Mouse (Mus musculus): ENCODE results near the gene Mettl14.
"Not testable (repeated sequence)": the region's sequence is repeated elsewhere in the genome, so short reads cannot be mapped to it uniquely, and the experiment has no call there.

Mettl14 gene

GRCm38 (mm10) chr3:123369161-123369560, 16.7 kb downstream of the Mettl14 start:
- DNase-seq (ENCODE audit: extremely low read depth, insufficient read length, low spot score): no peak

GRCm38 (mm10) chr3:123366820-123367219, 19.1 kb downstream of the Mettl14 start:
- not testable (repeated sequence) for DNase-seq (ENCODE audit: extremely low read depth, insufficient read length, low spot score)

DNA sequence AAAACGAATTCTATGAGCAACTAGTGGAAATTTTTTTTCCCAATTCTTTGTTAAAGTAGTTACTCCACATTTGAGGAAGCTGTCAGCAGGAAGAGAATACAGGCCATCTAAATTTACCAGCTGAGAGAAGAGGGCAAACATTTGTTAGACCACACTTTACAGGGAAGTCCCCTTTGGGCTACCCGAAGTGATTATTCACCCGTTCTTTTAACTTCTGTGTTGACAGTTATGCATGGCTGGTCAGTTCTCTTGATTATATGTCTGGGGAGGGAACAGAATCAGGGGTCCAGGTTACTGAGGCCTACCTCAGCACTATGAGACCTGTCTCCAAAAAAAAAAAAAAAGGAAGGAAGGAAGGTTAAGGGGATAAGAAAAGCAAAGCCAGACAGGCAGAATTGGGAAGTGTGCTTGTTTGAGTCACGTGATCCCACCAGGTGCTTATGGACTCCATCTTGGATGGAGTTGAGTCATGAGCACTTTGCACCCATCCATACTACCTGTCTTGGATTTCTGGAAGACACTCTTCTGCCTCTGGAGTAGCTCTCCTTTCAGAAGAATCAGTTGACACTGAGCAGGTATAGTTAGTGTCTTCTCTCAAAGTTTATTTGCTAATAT, 29.4 kb downstream of the Mettl14 start:
- DNase-seq (ENCODE audit: extremely low read depth, insufficient read length, low spot score): no peak

DNA sequence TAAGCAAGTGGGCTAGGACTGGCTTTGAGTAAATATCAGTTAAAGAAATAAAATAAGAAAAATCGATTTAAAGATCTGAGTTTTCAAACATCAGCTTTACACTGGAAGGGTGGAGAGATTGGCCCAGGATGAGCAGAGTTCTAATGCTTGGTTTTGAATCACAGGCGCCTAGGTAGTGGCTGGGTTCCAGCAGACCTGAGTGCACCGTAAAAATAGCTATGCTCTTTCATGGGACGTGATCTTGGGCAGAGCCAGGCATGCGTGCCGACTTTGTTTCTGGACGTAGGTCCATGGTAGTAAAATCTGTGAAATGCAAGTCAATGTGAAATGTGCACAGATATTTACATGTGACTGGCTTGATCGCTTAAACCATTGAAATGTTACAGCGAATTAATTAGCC, 31.5 kb downstream of the Mettl14 start:
- DNase-seq (ENCODE audit: extremely low read depth, insufficient read length, low spot score): no peak

DNA sequence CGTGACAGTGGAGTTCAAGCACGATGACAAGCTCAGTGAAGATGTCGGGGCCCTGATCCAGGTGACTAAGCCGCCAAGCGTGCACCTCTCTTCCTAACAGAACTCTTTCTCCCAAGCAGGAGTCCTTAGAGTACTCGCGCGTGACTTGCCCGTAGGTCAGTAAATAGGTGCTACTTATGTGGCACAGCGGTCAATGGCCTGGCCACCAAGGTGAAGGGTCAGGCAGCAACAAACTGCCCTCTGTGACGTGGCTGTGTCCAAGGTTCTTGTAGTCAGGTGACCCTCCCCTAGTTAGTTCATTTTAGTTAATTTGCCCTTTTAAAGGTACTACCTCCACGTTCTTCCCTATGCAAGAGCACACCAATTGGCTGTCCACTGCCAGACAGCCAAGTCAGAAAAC, 32.2 kb downstream of the Mettl14 start:
- no peak for DNase-seq (ENCODE audit: extremely low read depth, insufficient read length, low spot score)

DNA sequence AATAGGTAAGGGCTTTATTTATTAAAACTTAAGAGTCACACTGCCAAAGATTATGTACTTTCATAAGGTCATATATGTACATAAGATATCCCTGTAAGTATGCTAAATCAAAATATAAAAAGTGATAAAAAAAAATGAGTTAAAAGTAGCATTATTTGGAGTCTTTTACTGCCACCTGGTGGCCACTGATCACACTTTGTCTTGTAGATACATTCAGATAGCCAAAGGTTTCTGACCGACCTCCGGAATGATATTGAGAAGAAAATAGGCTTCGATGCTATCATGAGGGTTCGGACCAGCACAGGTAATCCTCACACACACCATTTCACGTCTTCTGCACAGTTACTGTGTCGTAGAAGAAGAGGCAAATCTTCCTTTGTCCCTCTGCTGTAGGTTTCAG, 32.7 kb downstream of the Mettl14 start:
- no peak for DNase-seq (ENCODE audit: extremely low read depth, insufficient read length, low spot score)

- DNase-seq (ENCODE audit: extremely low read depth, insufficient read length, low spot score): no peak
Measured at GRCm38 (mm10) chr3:123351519-123351918, 34.4 kb downstream of the Mettl14 start.

GRCm38 (mm10) chr3:123350602-123351001, 35.3 kb downstream of the Mettl14 start:
- DNase-seq (ENCODE audit: extremely low read depth, insufficient read length, low spot score): no peak

- no peak for DNase-seq (ENCODE audit: extremely low read depth, insufficient read length, low spot score)
Measured at GRCm38 (mm10) chr3:123348080-123348802, 37.7 kb downstream of the Mettl14 start.

GRCm38 (mm10) chr3:123343690-123344089, 42.2 kb downstream of the Mettl14 start:
- no peak for DNase-seq (ENCODE audit: extremely low read depth, insufficient read length, low spot score)

DNA sequence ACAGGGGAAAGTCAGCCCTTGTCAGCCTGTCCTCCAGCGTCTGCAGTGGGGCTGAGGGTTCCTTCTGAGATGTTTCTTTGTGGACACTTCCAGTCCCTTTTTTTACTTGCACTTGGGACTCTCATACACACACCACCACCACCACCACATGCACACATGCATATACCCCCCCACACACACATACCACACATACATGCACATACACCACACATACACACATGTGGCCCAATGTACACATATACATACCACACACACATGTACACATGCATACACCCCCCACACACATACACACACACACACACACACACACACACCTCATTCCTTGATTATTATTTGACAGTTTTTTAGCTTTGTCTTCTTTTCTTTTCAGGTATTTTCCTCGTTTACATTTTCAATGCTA, 44.9 kb downstream of the Mettl14 start:
- no peak for DNase-seq (ENCODE audit: extremely low read depth, insufficient read length, low spot score)

- DNase-seq (ENCODE audit: extremely low read depth, insufficient read length, low spot score): no peak
Measured at GRCm38 (mm10) chr3:123338666-123339195, 47.2 kb downstream of the Mettl14 start.

- DNase-seq (ENCODE audit: extremely low read depth, insufficient read length, low spot score): no peak
Measured at GRCm38 (mm10) chr3:123337853-123338252, 48.1 kb downstream of the Mettl14 start.

DNA sequence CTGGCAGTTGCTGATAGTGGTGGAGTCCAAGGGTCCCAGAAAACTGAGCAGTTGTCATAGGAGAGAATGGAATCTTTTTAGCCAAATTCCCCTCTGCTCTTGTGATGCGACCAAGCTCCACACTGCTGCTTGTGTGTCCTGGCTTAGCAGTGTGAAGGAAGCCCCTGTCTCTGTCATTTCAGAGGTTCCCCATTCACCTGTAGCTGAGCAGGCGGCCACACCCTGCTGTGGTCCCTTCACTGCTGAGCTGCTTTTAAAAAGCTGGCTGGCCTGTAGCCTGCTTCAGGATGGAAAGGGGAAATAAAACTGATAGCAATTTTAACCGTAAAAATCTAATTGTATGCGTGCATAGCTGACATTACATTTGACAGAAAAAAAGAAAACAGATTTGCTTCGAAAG, 49.0 kb downstream of the Mettl14 start:
- DNase-seq (ENCODE audit: extremely low read depth, insufficient read length, low spot score): no peak

DNA sequence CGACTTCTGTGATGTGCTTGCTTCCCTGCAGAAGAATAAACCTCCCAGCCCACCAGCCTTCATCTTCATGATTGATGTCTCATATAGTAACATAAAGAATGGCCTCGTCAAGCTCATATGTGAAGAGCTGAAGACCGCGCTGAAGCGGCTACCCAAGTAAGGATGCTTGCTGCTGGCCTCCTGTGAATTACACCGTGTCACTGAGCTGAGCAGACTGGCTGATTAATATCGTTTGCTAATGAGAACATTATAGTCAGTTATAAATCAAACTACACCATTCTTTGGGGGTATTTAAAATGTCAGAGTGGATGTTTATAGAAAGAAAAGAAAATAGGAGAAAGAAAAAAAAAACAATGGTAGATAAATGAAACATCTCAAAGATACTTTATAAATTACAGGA, 49.5 kb downstream of the Mettl14 start:
- DNase-seq (ENCODE audit: extremely low read depth, insufficient read length, low spot score): no peak

DNA sequence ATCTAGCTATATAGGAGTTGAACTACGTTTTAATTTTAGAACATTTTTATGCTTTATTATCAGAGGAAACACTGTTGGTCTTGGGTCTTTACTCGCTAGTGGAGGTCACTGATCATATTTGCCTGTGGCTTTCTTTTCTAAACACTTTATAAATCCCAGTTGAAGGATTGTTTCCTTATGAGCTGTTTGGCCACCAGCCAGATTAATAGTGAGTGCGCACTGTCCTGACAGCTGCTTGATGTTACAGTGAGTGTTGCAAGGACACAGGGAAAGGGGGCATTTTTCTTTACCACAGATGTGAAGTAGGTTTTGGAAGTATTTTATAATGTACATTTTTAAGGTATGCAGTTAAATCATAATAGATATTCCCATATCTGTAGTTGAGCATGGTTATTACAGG, 50.4 kb downstream of the Mettl14 start:
- DNase-seq (ENCODE audit: extremely low read depth, insufficient read length, low spot score): no peak

GRCm38 (mm10) chr3:123334947-123335346, 51.0 kb downstream of the Mettl14 start:
- DNase-seq (ENCODE audit: extremely low read depth, insufficient read length, low spot score): peak; percentile 34

GRCm38 (mm10) chr3:123333055-123333424, 52.9 kb downstream of the Mettl14 start:
- DNase-seq (ENCODE audit: extremely low read depth, insufficient read length, low spot score): peak; percentile 27

DNA sequence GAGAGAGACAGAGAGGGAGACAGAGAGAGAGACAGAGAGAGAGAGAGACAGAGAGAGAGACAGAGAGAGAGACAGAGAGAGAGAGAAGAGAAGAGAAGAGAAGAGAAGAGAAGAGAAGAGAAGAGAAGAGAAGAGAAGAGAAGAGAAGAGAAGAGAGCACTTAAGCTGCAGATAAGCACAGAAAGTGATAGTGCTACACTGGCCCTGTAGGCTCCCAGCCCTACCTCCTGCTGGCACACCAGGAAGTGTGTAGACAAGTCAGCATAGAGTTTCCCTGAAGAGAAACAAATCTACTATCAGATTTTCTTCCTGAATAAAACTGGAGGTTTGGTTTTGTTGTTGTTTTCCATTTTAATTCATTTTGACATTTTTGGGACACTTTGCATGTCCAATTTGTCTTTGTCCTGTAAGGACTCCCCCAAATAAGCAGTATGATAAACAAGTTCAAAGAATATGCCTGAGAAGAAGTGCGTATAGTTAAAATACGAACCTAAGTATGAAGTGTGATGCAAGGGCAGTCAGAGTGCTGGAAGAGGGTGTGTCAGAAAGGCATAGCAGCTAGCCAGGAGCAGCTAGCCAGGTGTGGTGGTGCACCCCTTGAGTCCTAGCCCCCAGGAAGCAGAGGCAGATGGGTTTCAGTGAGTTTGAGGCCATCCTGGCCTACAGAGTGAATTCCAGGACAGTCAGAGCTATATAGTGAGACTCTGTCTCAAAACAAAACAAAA, 53.4 kb downstream of the Mettl14 start:
- no peak for DNase-seq (ENCODE audit: extremely low read depth, insufficient read length, low spot score)

GRCm38 (mm10) chr3:123330221-123330620, 55.7 kb downstream of the Mettl14 start:
- DNase-seq (ENCODE audit: extremely low read depth, insufficient read length, low spot score): no peak

GRCm38 (mm10) chr3:123329251-123329650, 56.7 kb downstream of the Mettl14 start:
- peak; percentile 56 for DNase-seq (ENCODE audit: extremely low read depth, insufficient read length, low spot score)

GRCm38 (mm10) chr3:123324326-123324725, 61.6 kb downstream of the Mettl14 start:
- no peak for DNase-seq (ENCODE audit: extremely low read depth, insufficient read length, low spot score)

Measured in 3134 (cell line).